Mouse (Mus musculus) heart, adult 2 months (tissue): ENCODE measurements at regions not wholly inside any gene's neighbourhood (a gene's known extent, or its start where the extent isn't known, plus 50 kb on each side); places are given as distances from the start of the nearest gene placed in this dataset.

Experiments
- CTCF ChIP-seq: fragments of 200-600 bp; IDR thresholded peaks from 2 replicates; pipeline ENCODE4 v1.8.1; 2022; ENCODE audit warnings: antibody characterized with exemption, mild to moderate bottlenecking, moderate library complexity
- EP300 ChIP-seq: fragments of 200-500 bp; IDR thresholded peaks from 2 replicates; pipeline ENCODE4 v1.6.1; 2011; ENCODE audit warnings: low read depth, low read length, control low read depth; ENCODE audit not compliant: insufficient read depth
- POLR2A ChIP-seq: fragments of 200-500 bp; IDR thresholded peaks from 2 replicates; pipeline ENCODE4 v1.6.1; 2011; ENCODE audit warnings: mild to moderate bottlenecking, low read depth, low read length, control low read depth; ENCODE audit not compliant: insufficient read depth

DNA sequence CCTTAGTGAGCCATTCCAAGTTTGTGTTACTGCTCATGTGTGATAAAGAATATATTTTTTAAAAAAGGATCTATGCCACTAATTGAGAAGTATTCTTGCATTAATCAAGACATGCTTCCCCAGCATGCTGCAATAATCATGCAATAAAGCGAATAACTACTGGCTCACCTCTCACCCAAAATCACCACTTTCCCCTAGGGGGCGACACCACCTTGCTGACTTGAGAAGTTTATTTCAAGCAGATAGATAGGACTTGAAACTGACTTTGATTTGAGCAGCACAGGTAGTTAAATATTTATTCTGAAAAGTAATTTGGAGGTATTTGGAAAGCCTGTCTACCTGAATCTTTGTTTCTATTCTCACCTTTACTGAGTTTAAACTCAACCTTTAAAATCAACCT lies 320.1 kb upstream of the Tmem229a start:
- TF ChIP-seq CTCF (peak; percentile 62), EP300 (no peak), POLR2A (no peak)
